Mouse (Mus musculus) midbrain, embryonic 11.5 days (tissue): ENCODE results near the gene Ddx55. TPM values are rescaled to one million over a fixed set of nuclear protein-coding genes. Genes with fewer than 3 reads are reported as not detected.

Experiments
- polyA plus RNA-seq: library from polyadenylated mRNA; unstranded; fragments of >200 nt; fragmentation: Nextera tagmentation; extraction: Ambion mirVana; gene quantifications from 2 replicates; pipeline ENCODE4 v1.2.1, GENCODE M21; 2014

Ddx55 gene
- polyA plus RNA-seq, 1 experiment from 2014 or later, result 13.2 TPM

Other genes starting within 250 kb of the Ddx55 start
- 12.3 and 13.6 TPM in 2 replicates for gene Mphosph9, start 224.9 kb upstream of the Ddx55 start, polyA plus RNA-seq
- 22.0 and 23.9 TPM in 2 replicates for gene 2810006K23Rik, start 224.8 kb upstream of the Ddx55 start, polyA plus RNA-seq
- gene Cdk2ap1, start 189.8 kb upstream of the Ddx55 start, polyA plus RNA-seq, result 215 and 262 TPM in 2 replicates
- 78.6 and 85.9 TPM in 2 replicates for gene Sbno1, start 126.9 kb upstream of the Ddx55 start, polyA plus RNA-seq
- 76.6 and 90.0 TPM in 2 replicates for gene Kmt5a, start 112.9 kb upstream of the Ddx55 start, polyA plus RNA-seq
- gene Rilpl2, start 74.5 kb upstream of the Ddx55 start, polyA plus RNA-seq, result 19.6 and 23.1 TPM in 2 replicates
- gene Snrnp35, start 69.7 kb upstream of the Ddx55 start, polyA plus RNA-seq, result 15.6 and 17.3 TPM in 2 replicates
- gene Rilpl1, start 21.5 kb upstream of the Ddx55 start, polyA plus RNA-seq, result 17.7 and 21.7 TPM in 2 replicates
- gene Tmed2, start 12.2 kb upstream of the Ddx55 start, polyA plus RNA-seq, result 490 and 523 TPM in 2 replicates
- 84.6 and 87.3 TPM in 2 replicates for gene Eif2b1, start 26.3 kb downstream of the Ddx55 start, polyA plus RNA-seq
- gene Gtf2h3, start 26.3 kb downstream of the Ddx55 start, polyA plus RNA-seq, result 73.0 and 85.9 TPM in 2 replicates
- gene Atp6v0a2, start 75.7 kb downstream of the Ddx55 start, polyA plus RNA-seq, result 40.3 and 42.5 TPM in 2 replicates
- 0.04 TPM in 1 of 2 replicates, not detected in the other for gene Dnah10, start 172.2 kb downstream of the Ddx55 start, polyA plus RNA-seq